Mouse (Mus musculus) cortical plate, adult 2 months (tissue): ENCODE measurements around the gene Crocc.

Experiments
- CTCF ChIP-seq: fragments of 200-500 bp; IDR thresholded peaks from 2 replicates; pipeline ENCODE4 v1.5.1; 2011; ENCODE audit warnings: mild to moderate bottlenecking, control low read depth, low read length; ENCODE audit not compliant: insufficient read depth; ENCODE audit errors: extremely low read depth
- POLR2A ChIP-seq: fragments of 200-500 bp; IDR thresholded peaks from 2 replicates; pipeline ENCODE4 v1.6.1; 2011; ENCODE audit warnings: mild to moderate bottlenecking, low read length, control low read depth; ENCODE audit not compliant: insufficient read depth; ENCODE audit errors: extremely low read depth

GRCm38 (mm10) chr4:140992215-140992614 is 68.1 kb downstream of the Crocc start:
- TF ChIP-seq CTCF (no peak), POLR2A (no peak)
